Mouse (Mus musculus): ENCODE data around the gene Gm4177. TPM values are rescaled to one million over a fixed set of nuclear protein-coding genes. Genes with fewer than 3 reads are reported as not detected.
"Not testable (repeated sequence)": the region's sequence is repeated elsewhere in the genome, so short reads cannot be mapped to it uniquely, and the experiment has no call there.

Gene Gm4177
- not detected in 2 replicates for polyA plus RNA-seq (2011; ENCODE audit: insufficient read length, low read depth, missing spikeins)

DNA sequence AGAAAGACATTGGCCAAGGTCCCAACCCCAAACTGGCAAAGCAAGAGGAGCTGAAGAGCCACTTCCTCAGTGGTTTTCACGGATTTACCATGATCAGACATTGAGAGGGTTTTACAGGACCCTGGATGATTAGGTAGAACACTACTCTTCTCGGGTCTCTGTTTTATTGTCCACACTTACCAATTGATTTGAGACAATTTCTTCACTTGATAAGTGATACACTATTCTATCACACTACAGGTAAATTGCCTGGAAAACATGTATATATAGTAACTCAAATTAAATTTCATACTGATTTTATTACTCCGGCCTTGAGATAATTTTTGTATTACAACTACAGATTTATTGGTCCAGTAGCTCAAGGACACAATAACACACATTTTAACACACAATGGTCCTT is at the start of gene Gm4177:
Gene Gm4177 (minus strand): TSS at position 101 of the 400 bp plus-strand sequence.
- H3K4me1 ChIP-seq (ENCODE audit: control insufficient read depth, insufficient read depth, low read length); H3K4me3 ChIP-seq (ENCODE audit: insufficient read depth, low read length); H3K27ac ChIP-seq (ENCODE audit: insufficient read depth, low read length): not testable (repeated sequence)

- H3K4me3 ChIP-seq (ENCODE audit: insufficient read depth, low read length); H3K27ac ChIP-seq (ENCODE audit: insufficient read depth, low read length): not testable (repeated sequence)
Observed at GRCm38 (mm10) chr7:21844167-21844566, 47.6 kb upstream of the Gm4177 start, which contains the start of gene Gm5725. TSS of gene Gm5725 (minus strand) at chr7:21844267.

GRCm38 (mm10) chr7:21832051-21832450 is 35.5 kb upstream of the Gm4177 start, which contains the start of gene Vmn1r135:
TSS of gene Vmn1r135 (plus strand) at chr7:21832351.
- H3K27ac ChIP-seq (ENCODE audit: insufficient read depth, low read length); H3K4me1 ChIP-seq (ENCODE audit: control insufficient read depth, insufficient read depth, low read length); H3K4me3 ChIP-seq (ENCODE audit: insufficient read depth, low read length): not testable (repeated sequence)

More at GRCm38 (mm10) chr7:21844167-21844566, 47.6 kb upstream of the Gm4177 start, which contains the start of gene Gm5725:
- not testable (repeated sequence) for H3K4me1 ChIP-seq (ENCODE audit: control insufficient read depth, insufficient read depth, low read length)

DNA sequence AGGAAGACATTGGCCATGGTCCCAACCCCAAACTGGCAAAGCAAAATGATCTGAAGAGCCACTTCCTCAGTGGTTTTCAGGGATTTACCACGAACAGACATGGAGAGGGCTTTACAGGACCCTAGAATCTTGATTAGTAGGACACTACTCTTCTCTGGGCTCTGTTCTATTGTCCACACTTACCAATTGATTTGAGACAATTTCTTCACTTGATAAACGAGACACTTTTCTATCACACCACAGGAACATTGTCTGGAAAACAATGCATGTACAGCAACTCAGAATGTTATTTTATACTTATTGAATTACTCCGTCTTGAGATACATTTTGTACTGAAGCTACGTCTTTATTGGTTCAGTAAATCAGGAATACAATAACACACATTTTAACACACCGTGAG is 35.2 kb downstream of the Gm4177 start, which contains the start of gene Gm4175:
Gene Gm4175 (minus strand): TSS at position 101 of the 400 bp plus-strand sequence.
- H3K4me3 ChIP-seq (ENCODE audit: insufficient read depth, low read length); H3K27ac ChIP-seq (ENCODE audit: insufficient read depth, low read length); H3K4me1 ChIP-seq (ENCODE audit: control insufficient read depth, insufficient read depth, low read length): not testable (repeated sequence)

Other genes with a start within 250 kb of the Gm4177 start
- not detected in 2 replicates for gene Vmn1r132, start 182.6 kb downstream of the Gm4177 start, polyA plus RNA-seq (2011; ENCODE audit: insufficient read length, low read depth, missing spikeins)
- not detected in 2 replicates for gene Gm4175, start 35.3 kb downstream of the Gm4177 start, polyA plus RNA-seq (2011; ENCODE audit: insufficient read length, low read depth, missing spikeins)
- not detected in 2 replicates for gene Vmn1r135, start 35.6 kb upstream of the Gm4177 start, polyA plus RNA-seq (2011; ENCODE audit: insufficient read length, low read depth, missing spikeins)
- gene Gm5725, start 47.5 kb upstream of the Gm4177 start, polyA plus RNA-seq (2011; ENCODE audit: insufficient read length, low read depth, missing spikeins), result not detected in 2 replicates
- gene Gm5891, start 124.6 kb upstream of the Gm4177 start, polyA plus RNA-seq (2011; ENCODE audit: insufficient read length, low read depth, missing spikeins), result not detected in 2 replicates
- not detected in 2 replicates for gene Vmn1r137, start 197.9 kb upstream of the Gm4177 start, polyA plus RNA-seq (2011; ENCODE audit: insufficient read length, low read depth, missing spikeins)
- not detected in 2 replicates for gene Vmn1r138, start 232.2 kb upstream of the Gm4177 start, polyA plus RNA-seq (2011; ENCODE audit: insufficient read length, low read depth, missing spikeins)

Data from embryonic fibroblast, embryonic 13.5 days (primary cell).